Mouse (Mus musculus) mouse embryonic stem cell (cell line): ENCODE results near the gene Med6.

Experiments
- in situ Hi-C, 2 experiments: fragments of 300-500 bp; cut with MboI; formaldehyde crosslinking; loops; 1 replicate in 1 of 2; 3 replicates in 1 of 2; pipeline ENCODE4 v1.14.3; 2019 to 2020; ENCODE audit warnings: low sequenced_read_pairs in 2 of 2, low pct_unique_long_range_greater_than_20kb in 1 of 2, mixed read lengths in 1 of 2; ENCODE audit not compliant: unreplicated experiment in 1 of 2

Gene Med6

DNA sequence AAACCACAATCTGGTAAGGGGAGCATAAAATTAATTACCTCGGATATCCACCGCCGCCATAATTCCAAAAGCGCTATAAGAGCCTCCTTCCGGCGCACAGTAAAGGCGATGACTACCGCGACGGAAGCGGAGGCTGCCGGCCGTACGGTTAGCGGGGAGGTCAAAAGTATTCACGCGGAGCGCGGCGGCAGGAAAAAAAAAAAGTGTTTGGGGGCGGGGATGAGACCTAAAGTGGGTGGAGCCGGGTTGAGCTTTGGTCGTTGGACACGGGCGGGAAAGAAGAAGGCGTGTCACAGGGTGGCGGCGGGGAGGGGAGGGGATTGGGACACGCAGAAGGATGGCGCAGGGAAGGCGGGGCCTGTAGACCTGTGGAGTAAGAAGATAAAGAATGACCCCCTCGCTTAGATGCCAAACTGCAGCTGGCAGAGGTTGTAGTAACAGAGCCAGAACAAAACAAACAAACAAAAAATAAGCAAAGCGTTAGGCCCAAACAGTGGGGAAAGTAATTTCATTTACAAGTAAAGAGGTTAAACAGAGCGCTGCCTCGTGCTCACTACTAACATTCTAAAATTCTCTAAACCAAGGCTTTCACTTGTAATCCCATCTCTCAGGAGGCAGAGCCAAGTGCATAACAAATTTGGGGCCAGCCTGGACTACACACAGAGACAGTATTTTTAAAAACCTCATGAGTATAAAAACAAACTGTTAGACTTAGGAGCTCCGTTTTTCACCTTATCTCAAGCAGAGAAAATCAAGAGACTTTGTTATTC lies at the start of gene Med6:
Gene Med6, minus strand, starts transcription at position 107 of the 770 bp plus-strand sequence.
- in situ Hi-C loops = no loop called here

DNA sequence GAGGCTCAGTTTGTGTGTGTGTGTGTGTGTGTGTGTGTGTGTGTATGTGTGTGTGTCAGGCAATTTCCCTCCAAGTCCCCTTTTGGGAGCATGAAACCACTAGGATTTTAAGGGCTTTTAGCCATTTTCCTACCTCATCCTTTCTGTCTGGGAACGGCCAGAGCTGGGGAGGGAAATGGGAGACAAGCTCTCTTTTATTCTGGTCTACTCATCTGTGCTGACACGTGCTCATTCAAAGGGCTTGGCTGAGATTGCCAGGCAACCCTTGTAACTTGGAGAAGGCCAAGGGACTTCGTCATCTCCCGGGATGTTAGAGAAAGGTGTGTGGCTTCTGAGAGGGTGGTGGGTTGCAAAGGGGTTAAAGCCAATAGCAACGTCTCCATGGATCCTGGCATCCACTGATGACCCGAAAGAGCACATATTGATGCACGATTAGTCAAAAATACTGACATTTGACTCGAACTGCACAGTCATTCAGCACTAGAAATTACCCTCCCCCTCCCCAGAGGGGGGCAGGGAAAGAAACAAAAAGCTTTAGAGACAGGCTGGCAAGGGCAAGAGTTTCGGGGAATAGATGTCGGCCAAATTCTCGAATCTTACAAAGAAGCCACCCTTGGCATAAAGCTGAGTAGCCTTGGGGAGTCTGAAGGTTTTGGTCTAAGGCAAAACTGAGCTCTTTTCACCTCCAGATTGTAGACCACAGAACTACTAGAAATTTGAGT lies 47.7 kb upstream of the Med6 start:
- in situ Hi-C loops = no loop called here

DNA sequence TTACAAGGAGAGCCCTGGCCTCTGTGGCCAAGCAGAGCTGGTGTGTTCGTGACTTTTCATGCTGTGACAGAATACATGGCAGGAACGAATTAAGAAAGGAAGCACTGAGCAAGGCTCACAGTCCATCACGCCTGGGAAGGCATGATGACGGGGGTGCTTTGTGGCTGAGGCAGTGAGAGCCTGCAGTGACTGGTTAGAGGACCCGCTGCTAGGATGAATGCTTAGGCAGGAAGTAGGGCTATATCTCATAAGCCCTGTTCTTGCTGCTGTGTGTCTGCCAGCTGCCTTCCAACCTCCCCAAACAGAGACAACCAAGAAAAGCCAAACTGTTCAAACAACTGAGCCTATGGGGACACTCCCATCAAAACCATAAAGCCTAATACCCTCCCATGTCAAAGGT lies 45.8 kb upstream of the Med6 start:
- in situ Hi-C loops = no loop called here

DNA sequence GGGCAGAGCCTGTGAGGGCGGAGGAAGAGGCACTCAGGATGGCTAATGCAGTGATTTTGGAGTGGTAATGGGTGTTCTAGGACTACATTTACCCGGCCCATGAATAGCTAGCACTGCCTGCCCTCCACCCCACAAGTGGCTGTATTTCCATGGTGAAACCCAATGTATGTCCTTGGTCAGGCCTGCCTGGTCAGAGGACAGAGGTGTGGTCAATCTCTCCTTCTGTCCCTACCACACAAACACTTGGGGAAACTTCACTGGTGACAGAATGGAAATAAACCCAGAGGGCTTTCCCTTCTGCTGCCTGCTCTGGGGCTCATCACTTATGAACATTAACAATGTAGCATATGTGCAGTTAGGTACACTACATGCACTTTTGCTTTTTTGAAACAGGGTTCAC lies 38.4 kb upstream of the Med6 start:
- in situ Hi-C loops = no loop called here

DNA sequence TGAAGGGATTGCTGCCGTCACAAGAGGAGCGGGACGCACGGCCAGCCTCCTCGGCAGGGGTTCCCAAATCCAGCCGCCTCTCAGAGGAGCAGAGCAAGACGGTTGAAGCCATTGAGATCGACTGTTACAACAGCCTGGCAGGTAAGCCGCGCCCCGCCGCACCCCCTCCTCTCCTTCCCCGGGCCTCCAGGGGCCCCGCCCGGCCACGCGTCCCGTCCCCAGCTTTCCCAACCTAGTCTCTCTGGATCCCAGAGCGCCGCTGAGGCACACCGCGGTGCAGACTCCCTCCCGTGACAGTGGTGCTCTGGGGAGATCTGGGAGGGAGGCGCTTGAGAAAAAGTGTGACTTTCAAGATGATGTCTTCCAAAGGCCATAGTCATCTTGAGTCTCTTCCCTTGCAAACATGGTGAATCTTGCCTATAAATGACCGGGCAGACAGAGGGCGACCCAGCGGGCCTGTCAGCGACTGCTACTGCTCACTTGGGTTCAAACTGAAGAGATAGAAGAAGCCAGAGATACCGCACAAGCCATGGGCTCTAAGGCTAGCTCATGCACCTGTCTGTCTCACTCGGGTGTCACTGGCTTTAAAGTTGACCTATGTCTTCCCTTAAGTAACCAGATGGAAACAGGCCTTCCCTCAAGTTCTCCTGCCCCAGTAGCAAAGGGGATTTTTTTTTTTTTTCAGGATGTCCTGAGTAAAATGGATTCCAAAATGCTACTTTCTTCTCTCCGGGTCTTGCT lies 37.0 kb upstream of the Med6 start:
- in situ Hi-C loops = no loop called here

DNA sequence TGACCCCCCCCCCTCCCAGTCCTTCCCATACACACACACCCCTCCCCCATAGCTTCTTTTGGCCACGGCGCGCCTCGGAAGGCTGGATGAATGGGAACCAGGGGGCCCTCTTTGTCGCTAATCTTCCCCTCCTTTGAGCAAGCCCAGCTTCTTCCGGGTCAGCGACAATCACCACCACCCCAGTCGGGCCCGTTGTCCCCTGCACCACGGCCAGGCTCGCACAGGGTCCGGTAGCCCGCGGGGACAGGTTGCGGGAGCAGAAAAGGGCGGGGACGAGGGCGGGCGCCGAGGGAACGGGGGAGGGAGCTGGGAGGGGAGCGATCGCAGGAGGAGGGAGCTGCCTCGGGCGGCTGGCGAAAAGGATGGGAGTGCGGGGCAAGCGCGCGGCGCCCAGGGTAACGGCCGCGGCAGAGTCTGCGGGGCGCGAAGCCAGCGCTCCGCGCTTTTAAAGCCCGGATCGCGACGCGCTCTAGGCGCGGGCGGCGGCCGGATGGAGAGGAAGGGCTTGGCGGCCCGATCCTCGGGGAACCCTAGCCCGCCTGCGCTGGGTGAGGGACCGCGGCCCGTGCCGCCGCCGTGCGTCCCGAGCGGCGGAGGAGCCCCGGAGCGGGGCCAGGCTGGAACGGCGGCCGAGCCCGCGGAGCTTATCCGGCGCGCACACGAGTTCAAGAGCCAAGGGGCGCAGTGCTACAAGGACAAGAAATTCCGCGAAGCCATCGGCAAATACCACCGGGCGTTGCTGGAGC lies 36.3 kb upstream of the Med6 start, which contains the start of gene Ttc9:
Gene Ttc9, plus strand, starts transcription at position 335 of the 746 bp plus-strand sequence.
- in situ Hi-C loops = no loop called here

DNA sequence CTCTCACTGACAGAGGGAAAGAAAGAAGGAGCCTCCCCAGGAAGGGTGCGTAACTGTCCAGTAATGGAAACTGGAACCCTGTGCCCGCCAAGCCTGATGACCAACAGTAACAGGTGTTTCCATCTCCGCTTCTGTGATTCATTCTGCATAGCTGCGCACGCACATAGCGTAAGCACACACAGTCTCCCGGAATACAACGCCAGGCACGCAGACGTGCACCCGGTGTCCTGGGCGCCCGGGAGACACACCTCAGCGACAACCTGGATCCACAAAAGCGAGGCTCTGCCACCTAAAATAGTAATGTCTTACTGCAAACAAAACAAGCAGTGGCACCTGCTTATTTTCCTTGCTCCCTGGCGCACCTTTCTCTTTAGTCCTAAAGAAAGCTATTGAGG lies 35.7 kb upstream of the Med6 start:
- in situ Hi-C loops = no loop called here

DNA sequence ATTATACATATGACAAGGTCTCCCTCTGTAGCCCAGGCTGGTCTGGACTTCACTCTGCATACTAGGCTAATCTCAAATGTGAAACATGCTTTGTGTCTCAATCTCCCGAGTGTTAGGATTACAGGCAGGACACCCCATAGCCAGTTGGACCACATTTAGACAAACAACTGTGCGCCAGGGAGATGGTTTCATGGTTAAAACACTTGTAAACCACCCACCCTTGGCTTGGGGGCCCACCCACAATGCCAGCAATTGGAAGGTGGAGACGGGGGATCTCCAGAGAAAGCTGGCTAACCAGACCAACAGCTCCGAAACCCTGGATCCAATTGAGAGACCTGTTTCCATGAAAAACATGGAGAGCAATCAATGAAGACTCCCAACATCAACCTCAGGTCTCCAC lies 33.3 kb upstream of the Med6 start:
- in situ Hi-C loops = loop anchor here (10.0 kb wide), 2 partner anchors 157 to 287 kb away; partner anchors contain the start of gene Map3k9 (in 1 of the 2)

DNA sequence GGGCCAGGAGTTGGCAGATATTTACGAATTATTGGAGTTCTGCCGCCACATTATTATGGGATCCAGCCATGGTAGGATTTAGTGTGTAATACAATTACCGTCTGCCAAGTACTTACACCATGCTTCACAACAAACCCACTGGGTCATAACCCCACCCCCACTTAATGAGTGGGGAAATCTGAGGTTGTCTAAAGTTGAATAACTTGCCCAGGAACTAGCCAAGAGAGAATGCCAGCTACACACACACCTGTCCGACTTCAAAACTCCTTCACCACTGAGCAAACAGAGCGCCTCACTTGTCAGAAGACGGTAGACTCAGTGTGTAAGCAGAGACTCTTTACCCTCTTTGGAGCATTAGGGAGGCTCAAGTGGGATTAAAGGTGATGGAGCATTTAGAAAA lies 32.6 kb upstream of the Med6 start:
- in situ Hi-C loops = loop anchor here (10.0 kb wide), 2 partner anchors 157 to 287 kb away; partner anchors contain the start of gene Map3k9 (in 1 of the 2)

DNA sequence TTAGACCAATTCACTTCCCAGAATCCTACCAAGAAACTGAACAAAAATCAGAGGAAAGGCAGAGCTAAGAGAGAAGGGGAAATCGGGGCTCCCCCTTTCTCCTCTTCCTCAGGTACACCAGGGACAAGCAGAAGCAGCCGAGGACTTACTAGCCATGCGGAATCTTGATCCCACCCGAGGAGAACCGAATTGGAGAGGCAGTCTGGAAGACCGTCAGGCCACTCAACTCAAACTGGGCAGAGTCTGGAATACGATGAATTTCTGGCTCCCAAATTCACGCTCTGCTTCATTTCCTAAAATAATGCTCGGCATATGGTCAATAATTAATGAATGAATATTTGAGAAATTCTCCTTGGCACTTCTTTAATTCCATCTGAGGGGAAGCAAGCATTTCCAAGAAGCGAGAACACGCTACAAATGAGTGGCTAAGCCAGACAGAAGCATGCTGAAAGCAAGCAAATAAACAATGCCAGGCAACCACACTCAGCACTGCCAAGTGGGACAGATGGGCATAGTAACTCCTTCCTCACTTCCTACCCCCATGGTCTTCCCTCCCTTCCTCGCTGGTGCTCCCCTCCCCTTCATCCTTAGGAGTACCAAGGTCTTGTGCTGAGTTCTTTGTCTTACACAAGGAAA lies 31.5 kb upstream of the Med6 start:
- in situ Hi-C loops = loop anchor here (10.0 kb wide), 2 partner anchors 158 to 288 kb away; partner anchors contain the start of gene Map3k9 (in 1 of the 2)

DNA sequence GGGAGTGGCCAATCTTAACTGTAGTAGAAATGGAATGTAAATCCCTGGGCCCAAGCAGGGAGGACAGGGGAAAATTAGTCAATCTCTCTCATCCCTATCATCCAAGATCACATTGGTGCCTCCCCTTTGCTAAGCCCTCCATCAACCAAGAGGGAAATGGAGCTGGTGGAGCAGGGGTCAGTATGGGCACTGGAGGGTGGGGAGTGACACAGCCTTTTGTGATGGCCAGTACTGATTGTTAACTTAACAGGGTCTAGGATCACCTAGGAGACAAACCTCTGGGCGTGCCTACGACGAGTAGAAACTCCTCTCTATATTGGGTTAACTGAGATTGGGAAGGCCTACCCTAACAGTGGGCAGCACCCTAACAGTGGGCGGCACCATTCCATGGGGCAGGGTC lies 28.6 kb upstream of the Med6 start:
- in situ Hi-C loops = loop anchor here (5.0 to 10.0 kb wide), 3 partner anchors 159 to 291 kb away; partner anchors contain the start of gene Map3k9 (in 2 of the 2)

DNA sequence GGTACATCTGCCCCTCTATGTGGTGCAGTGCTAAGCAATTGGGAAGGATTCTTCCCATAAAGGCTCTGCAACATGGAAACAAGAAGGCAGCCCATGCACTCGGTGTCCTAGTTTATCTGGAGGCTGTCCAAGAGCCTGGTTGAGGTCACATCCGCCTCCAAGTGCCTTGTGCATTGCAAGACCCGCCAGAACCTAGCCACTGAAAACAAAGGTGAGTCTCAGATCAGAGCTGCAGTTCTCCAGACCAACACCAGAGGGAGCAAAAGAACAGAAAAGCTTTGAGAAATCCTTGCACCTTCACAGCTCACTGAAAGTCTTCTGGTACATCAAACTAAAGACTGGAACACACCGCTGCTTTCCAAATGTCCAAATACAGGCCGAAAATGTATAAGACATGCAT lies 24.5 kb upstream of the Med6 start:
- in situ Hi-C loops = no loop called here

DNA sequence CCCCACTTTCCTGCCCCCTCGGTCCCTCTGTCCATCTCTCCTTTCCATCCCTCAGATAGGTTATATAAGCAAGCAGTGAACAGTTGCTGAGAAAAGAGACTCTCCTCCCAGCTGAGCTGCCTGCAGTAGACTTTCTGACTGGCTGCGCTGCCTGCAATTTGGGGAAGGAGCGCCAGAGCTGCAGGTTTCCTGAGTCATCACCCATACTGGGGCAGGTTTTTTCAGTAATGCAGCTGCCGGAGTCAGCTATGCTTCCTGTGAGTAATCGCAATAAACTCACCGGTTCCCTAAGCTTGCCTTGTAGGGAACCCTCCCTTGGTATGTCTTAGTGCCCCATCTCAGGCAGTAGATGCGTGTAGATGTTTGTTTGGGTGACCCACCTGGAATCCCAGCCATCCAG lies 22.2 kb upstream of the Med6 start:
- in situ Hi-C loops = no loop called here

DNA sequence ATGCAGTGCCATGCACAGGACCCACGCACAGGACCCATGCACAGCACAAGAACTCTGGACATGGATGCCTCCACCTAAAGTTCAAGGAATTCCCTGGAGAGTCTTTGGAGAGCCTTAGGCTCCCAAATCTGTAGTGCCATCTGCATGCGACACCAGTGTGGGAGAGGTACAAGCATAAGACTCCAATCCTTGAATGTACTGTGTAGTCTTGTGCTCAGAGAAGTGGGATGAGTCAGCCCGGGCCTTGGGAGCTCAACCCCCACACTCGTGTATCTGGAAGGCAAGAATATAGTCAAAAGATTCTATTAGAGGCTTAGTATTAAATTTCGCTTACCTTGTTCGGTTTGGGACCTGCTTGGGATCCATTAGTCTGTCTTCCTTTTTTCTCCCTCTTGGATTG lies 21.0 kb upstream of the Med6 start:
- in situ Hi-C loops = no loop called here

DNA sequence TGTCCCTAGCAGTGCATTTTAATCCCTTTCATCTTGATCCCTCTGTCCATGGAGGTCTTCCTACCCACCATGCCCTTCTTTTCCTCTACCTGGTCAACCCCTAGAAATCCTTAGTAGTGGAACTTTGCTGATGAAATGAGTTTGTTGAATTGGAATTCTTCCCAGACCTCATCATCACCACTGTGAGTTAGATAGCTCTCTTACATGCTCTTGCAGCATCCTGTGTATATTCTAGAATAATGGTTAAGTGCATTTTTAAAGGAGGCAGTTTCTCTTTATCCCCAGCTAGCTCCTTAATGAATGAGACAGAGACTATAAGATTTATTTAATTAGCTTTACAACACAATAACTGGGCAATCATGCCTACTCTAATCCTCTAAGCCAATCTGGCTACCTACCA lies 14.6 kb upstream of the Med6 start:
- in situ Hi-C loops = no loop called here

DNA sequence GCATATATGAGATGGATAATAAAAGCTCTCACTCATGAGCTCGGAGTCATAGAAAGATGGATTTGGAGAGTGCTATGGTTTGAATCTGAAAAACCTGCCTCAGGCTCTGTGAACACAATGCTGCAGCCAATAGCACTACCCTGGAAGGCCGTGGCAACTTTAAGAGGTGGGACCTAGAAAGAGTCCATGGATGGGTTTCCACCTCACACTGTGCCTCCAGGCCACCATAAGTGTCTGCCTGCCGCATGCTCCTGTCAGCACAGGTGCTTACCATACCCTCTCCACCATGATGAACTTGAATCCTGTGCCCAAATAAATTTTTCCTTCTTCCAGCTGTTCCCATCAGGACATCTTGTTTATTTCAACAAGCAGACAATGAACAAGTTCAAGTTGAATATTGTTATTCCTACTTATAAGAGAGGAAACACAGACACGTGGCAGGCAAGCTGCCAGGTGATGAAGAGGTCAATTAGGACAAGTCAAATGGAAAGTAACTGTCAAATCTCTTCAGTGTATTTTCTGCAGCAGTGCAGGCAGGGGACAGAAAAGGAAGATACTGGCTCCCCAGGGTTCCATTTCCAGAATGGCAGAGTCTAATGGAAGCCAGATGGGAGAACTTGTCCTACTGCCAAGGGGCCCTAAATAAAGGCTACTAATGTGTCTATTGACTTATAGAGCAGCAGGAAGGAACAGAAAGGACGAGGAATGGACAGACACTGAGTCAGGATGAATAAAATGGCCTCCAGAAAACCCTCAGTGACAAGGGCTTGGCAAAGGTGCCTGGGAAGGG lies 10.4 kb upstream of the Med6 start:
- in situ Hi-C loops = no loop called here

DNA sequence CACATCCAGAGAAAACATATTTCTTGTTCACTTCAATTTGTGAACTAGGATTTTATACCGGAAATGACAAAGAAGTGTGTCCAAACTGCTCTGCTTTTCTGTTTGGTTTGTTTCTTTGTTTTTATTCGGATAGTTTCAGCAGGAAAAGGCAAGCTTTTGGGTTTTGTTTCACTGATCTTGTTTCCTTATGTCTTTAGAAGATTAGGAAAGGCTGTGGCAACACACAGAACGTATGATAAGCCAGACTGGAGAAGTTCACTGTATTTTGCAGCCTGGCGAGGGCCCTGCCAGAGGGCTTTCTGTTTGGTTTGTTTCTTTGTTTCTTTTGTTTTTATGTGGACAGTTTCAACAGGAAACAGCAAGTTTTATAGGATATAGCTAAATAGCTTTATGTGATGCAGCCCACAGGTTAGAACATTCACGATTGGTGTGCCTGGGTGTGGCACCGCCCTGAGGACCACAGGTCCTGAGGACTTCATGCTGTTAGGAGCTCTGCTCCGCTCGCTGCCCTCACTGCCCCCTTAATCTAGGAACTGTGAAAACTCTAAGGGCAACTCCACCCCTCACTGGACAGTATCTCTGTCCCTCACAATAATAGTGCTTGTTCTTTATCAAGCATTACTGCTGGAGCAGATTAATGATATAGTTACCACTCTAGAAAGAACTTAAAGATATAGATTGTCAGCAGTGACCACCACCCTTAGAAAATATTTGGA lies 1.9 kb upstream of the Med6 start:
- in situ Hi-C loops = no loop called here
